Mouse (Mus musculus) kidney, embryonic 16.5 days (tissue): ENCODE measurements around the gene Ccdc175. TPM values are rescaled to one million over a fixed set of nuclear protein-coding genes. Genes with fewer than 3 reads are reported as not detected.
A peak's percentile ranks its signal among the peaks of the same experiment; 100 is the strongest.

ENCODE experiments used
- ATAC-seq: fragments of 200-750 bp; cut with Nextera tagmentation; 2 replicates; pipeline ENCODE4 v1.8.0; 2017; ENCODE audit warnings: moderate TSS enrichment; ENCODE audit not compliant: low FRiP score, low TSS enrichment
- H3K27ac ChIP-seq: fragments of 300-500 bp; sonication (generic); 2 replicates; pipeline ENCODE4 v1.5.1; 2014; ENCODE audit warnings: low read length
- H3K27me3 ChIP-seq: fragments of 300-500 bp; sonication (generic); 2 replicates; pipeline ENCODE4 v1.6.1; 2014; ENCODE audit warnings: low read length, control low read depth, mixed read lengths; ENCODE audit not compliant: insufficient read depth
- H3K36me3 ChIP-seq: fragments of 300-500 bp; sonication (generic); 2 replicates; pipeline ENCODE4 v1.6.1; 2014; ENCODE audit warnings: low read length, control low read depth, mixed read lengths; ENCODE audit not compliant: insufficient read depth
- H3K4me1 ChIP-seq: fragments of 300-500 bp; sonication (generic); 2 replicates; pipeline ENCODE4 v1.6.1; 2014; ENCODE audit warnings: low read length, control low read depth, mixed read lengths; ENCODE audit not compliant: insufficient read depth
- H3K4me2 ChIP-seq: fragments of 300-500 bp; sonication (generic); replicated peaks from 2 replicates; pipeline ENCODE4 v1.6.1; 2014; ENCODE audit warnings: low read depth, low read length
- H3K4me3 ChIP-seq: fragments of 300-500 bp; sonication (generic); 2 replicates; pipeline ENCODE4 v1.5.1; 2014; ENCODE audit warnings: mild to moderate bottlenecking, low read length
- H3K9ac ChIP-seq: fragments of 300-500 bp; sonication (generic); replicated peaks from 2 replicates; pipeline ENCODE4 v1.6.1; 2014; ENCODE audit warnings: low read length
- H3K9me3 ChIP-seq: fragments of 300-500 bp; sonication (generic); 2 replicates; pipeline ENCODE4 v1.6.1; 2016; ENCODE audit warnings: low read length, control low read depth
- WGBS: fragments of 180-500 bp; shearing (Covaris S2); extraction: QIAGEN DNeasy Blood & Tissue Kit; methylation state at CpG from one replicate; pipeline ENCODE4 v1.1.7; 2014; 5-methylcytosine and 5-hydroxymethylcytosine counted together
- polyA plus RNA-seq: library from polyadenylated mRNA; unstranded; fragments of >200 nt; fragmentation: Nextera tagmentation; extraction: Ambion mirVana; gene quantifications from 2 replicates; pipeline ENCODE4 v1.2.1, GENCODE M21; 2015

The Ccdc175 gene
- polyA plus RNA-seq, 1 experiment from 2014 or later = not detected

GRCm38 (mm10) chr12:72104525-72105281, 80.1 kb downstream of the Ccdc175 start:
- ATAC-seq = peak; percentile 57; the same call in 1 of the 2 replicates
- Histone ChIP-seq H3K27me3 (no peaks in the 10 kb centered on the region), H3K4me2 (peak overlapping the region; percentile 22; the same call in 1 of the 2 replicates), H3K9ac (no peak overlapping the region), H3K4me1 (no peaks in the 10 kb centered on the region), H3K27ac (no peak overlapping the region), H3K4me3 (no peak overlapping the region), H3K9me3 (no peaks in the 10 kb centered on the region), H3K36me3 (peaks cover 12% of the 10 kb centered on the region)
- WGBS = 22% methylated on average over 14 of the region's 14 CpGs

- ATAC-seq = no peak
- H3K4me2 ChIP-seq = no peak overlapping the region
- no peaks in the 10 kb centered on the region for H3K27me3 ChIP-seq
- no peak overlapping the region for H3K4me3 ChIP-seq
- no peak overlapping the region for H3K27ac ChIP-seq
- no peak overlapping the region for H3K9ac ChIP-seq
- H3K36me3 ChIP-seq = peaks cover 12% of the 10 kb centered on the region
- 83% methylated on average over 5 of the region's 5 CpGs for WGBS
- no peaks in the 10 kb centered on the region for H3K4me1 ChIP-seq
- no peaks in the 10 kb centered on the region for H3K9me3 ChIP-seq
Observed at GRCm38 (mm10) chr12:72104027-72104426, 80.8 kb downstream of the Ccdc175 start.

GRCm38 (mm10) chr12:72102776-72103175, 82.1 kb downstream of the Ccdc175 start:
- H3K36me3 ChIP-seq = peaks cover 16% of the 10 kb centered on the region
- H3K4me1 ChIP-seq = no peaks in the 10 kb centered on the region
- H3K4me2 ChIP-seq = no peak overlapping the region
- no peak overlapping the region for H3K9ac ChIP-seq
- H3K27ac ChIP-seq = no peak overlapping the region
- no peaks in the 10 kb centered on the region for H3K27me3 ChIP-seq
- WGBS = 82% methylated on average over 6 of the region's 6 CpGs
- no peaks in the 10 kb centered on the region for H3K9me3 ChIP-seq
- H3K4me3 ChIP-seq = no peak overlapping the region
- ATAC-seq = no peak

- H3K9me3 ChIP-seq = no peaks in the 10 kb centered on the region
- H3K4me2 ChIP-seq = no peak overlapping the region
- whole genome bisulfite sequencing = 96% methylated on average over 8 of the region's 8 CpGs
- no peak overlapping the region for H3K4me3 ChIP-seq
- peaks cover 61% of the 10 kb centered on the region for H3K36me3 ChIP-seq
- no peak overlapping the region for H3K27ac ChIP-seq
- no peaks in the 10 kb centered on the region for H3K27me3 ChIP-seq
- ATAC-seq = no peak
- no peaks in the 10 kb centered on the region for H3K4me1 ChIP-seq
- no peak overlapping the region for H3K9ac ChIP-seq
Observed at GRCm38 (mm10) chr12:72096966-72097365, 87.9 kb downstream of the Ccdc175 start.

GRCm38 (mm10) chr12:72089802-72090201, 95.0 kb downstream of the Ccdc175 start:
- no peak overlapping the region for H3K27ac ChIP-seq
- no peaks in the 10 kb centered on the region for H3K9me3 ChIP-seq
- no peak for ATAC-seq
- H3K4me3 ChIP-seq = no peak overlapping the region
- H3K36me3 ChIP-seq = peaks cover 35% of the 10 kb centered on the region
- no peaks in the 10 kb centered on the region for H3K27me3 ChIP-seq
- H3K4me2 ChIP-seq = no peak overlapping the region
- 90% methylated on average over 4 of the region's 4 CpGs for WGBS
- H3K4me1 ChIP-seq = peaks cover 14% of the 10 kb centered on the region
- H3K9ac ChIP-seq = no peak overlapping the region

- 1% methylated on average over 18 of the region's 18 CpGs for WGBS
- peak overlapping the region; percentile 85 for H3K9ac ChIP-seq
- ATAC-seq = no peak; the same call in 1 of the 2 replicates
Observed at GRCm38 (mm10) chr12:72086166-72086825, 98.5 kb downstream of the Ccdc175 start.

GRCm38 (mm10) chr12:72085329-72086165, 99.3 kb downstream of the Ccdc175 start, which contains the start of the genes L3hypdh and Jkamp:
TSS of gene L3hypdh (minus strand) at chr12:72085439.
TSS of gene Jkamp (plus strand) at chr12:72085589.
- Histone ChIP-seq H3K36me3 (peaks cover 3% of the 10 kb centered on the region), H3K4me1 (peaks cover 34% of the 10 kb centered on the region), H3K4me2 (peak within 1 kb of the TSS; percentile 86), H3K4me3 (peak within 1 kb of the TSS; percentile 83), H3K27ac (peak within 1 kb of the TSS; percentile 96), H3K9ac (peak within 1 kb of the TSS; percentile 85), H3K9me3 (no peaks in the 10 kb centered on the region), H3K27me3 (no peaks in the 10 kb centered on the region)
- ATAC-seq = peak; percentile 98
- WGBS = under 1% methylated on average over 56 of the region's 60 CpGs

More at GRCm38 (mm10) chr12:72086166-72086825, 98.5 kb downstream of the Ccdc175 start:
- peak overlapping the region; percentile 83 for H3K4me3 ChIP-seq
- peak overlapping the region; percentile 81 for H3K4me2 ChIP-seq
- H3K9me3 ChIP-seq = no peaks in the 10 kb centered on the region
- H3K4me1 ChIP-seq = peaks cover 34% of the 10 kb centered on the region
- peak overlapping the region; percentile 96 for H3K27ac ChIP-seq
- peaks cover 7% of the 10 kb centered on the region for H3K36me3 ChIP-seq
- H3K27me3 ChIP-seq = no peaks in the 10 kb centered on the region

GRCm38 (mm10) chr12:72085024-72085328, 99.9 kb downstream of the Ccdc175 start:
- Histone ChIP-seq H3K4me1 (peaks cover 34% of the 10 kb centered on the region), H3K4me2 (peak overlapping the region; percentile 86), H3K4me3 (peak overlapping the region; percentile 83), H3K36me3 (no peaks in the 10 kb centered on the region; the same call in 1 of the 2 replicates), H3K27ac (peak overlapping the region; percentile 91), H3K9ac (peak overlapping the region; percentile 81), H3K27me3 (no peaks in the 10 kb centered on the region), H3K9me3 (no peaks in the 10 kb centered on the region)
- WGBS = 0% methylated on average over 31 of the region's 31 CpGs
- peak; percentile 50 for ATAC-seq

GRCm38 (mm10) chr12:72084261-72085023, 100.4 kb downstream of the Ccdc175 start:
- Histone ChIP-seq H3K4me3 (peak overlapping the region; percentile 83), H3K27me3 (no peaks in the 10 kb centered on the region), H3K4me1 (peaks cover 34% of the 10 kb centered on the region), H3K27ac (peak overlapping the region; percentile 91), H3K9ac (peak overlapping the region; percentile 81), H3K36me3 (no peaks in the 10 kb centered on the region), H3K9me3 (no peaks in the 10 kb centered on the region), H3K4me2 (peak overlapping the region; percentile 86)
- WGBS = 4% methylated on average over 45 of the region's 46 CpGs
- peak; percentile 10 for ATAC-seq
